Mouse (Mus musculus) bone marrow, adult 2 months (tissue): ENCODE results near the gene Uvrag. TPM values are rescaled to one million over a fixed set of nuclear protein-coding genes. Genes with fewer than 3 reads are reported as not detected.

ENCODE experiments used
- H3K27ac ChIP-seq: fragments of 200-500 bp; 2 replicates; pipeline ENCODE4 v1.5.1; 2012; ENCODE audit warnings: low read depth, mild to moderate bottlenecking, control low read depth, inconsistent platforms, low read length; ENCODE audit not compliant: control insufficient read depth, poor library complexity, insufficient read depth
- H3K4me1 ChIP-seq: fragments of 200-500 bp; 2 replicates; pipeline ENCODE4 v1.6.1; 2011; ENCODE audit warnings: low read length; ENCODE audit not compliant: control insufficient read depth, insufficient read depth
- H3K4me3 ChIP-seq: fragments of 200-500 bp; replicated peaks from 2 replicates; pipeline ENCODE3; 2011; ENCODE audit warnings: mild to moderate bottlenecking, low read depth, low read length, control low read depth; ENCODE audit not compliant: control insufficient read depth
- CTCF ChIP-seq: fragments of 200-500 bp; IDR thresholded peaks from 2 replicates; pipeline ENCODE4 v1.5.1; 2011; ENCODE audit warnings: low read length, control low read depth; ENCODE audit not compliant: control insufficient read depth, insufficient read depth
- POLR2A ChIP-seq: fragments of 200-500 bp; IDR thresholded peaks from 2 replicates; pipeline ENCODE4 v1.6.1; 2011; ENCODE audit warnings: low read depth, mild to moderate bottlenecking, control low read depth, low read length, borderline replicate concordance; ENCODE audit not compliant: control insufficient read depth
- WGBS: fragments of 180-500 bp; shearing (Covaris S2); methylation state at CpG from one replicate; pipeline ENCODE4 v1.1.7; 2018; 5-methylcytosine and 5-hydroxymethylcytosine counted together
- polyA plus RNA-seq: library from polyadenylated mRNA; stranded (reverse); fragments of >200 nt; gene quantifications from 2 replicates; pipeline ENCODE4 v1.2.4, GENCODE M21; 2011; ENCODE audit warnings: low replicate concordance; ENCODE audit not compliant: missing spikeins, insufficient read depth, insufficient read length

Uvrag gene
- polyA plus RNA-seq, 1 experiment: 38.2 TPM

DNA sequence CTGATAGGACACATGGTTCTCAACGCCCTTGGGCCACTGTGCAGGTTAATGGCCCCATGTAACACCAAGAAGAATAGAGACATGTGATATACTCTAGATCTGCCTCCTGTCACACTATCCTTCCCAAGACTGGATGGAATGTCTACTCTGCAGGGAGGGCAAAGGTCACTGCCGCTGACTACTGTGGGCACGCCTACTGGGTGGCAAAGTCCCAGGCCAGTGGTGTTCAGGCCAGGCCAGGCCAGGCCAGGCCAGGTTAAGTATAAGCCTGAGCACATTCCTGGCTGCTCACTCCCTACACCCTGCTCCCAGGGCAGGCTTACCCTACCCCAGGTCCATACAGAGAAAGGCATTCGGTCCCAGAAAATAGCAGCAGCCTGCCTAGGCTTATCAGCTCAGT lies 20.6 kb upstream of the Uvrag start:
- no peak overlapping the region for H3K27ac ChIP-seq
- 84% methylated on average over 4 of the region's 4 CpGs for WGBS

DNA sequence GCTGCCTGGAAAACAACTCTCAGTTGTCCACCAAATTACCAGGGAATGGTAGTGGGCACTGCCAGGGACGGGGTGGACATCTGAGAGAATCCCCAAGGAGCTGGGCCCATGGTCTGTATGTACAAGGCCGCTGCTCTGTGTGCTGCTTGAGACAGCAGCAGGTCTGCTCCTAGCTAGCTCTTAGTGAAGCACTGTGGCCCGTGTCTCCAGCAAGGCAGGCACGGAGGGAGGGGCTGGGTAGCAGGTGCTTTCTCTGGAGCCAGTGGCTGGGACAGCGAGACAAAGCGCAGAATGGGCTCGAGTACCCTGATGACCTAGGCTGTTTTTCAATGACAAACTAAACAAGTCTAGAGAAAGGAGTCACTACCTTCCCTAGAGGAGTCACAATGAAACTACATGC lies 20.1 kb upstream of the Uvrag start:
- TF ChIP-seq CTCF (no peak), POLR2A (no peak)
- H3K4me1 ChIP-seq: peaks cover 3% of the 10 kb centered on the region
- H3K4me3 ChIP-seq: no peak overlapping the region
- 85% methylated on average over 7 of the region's 7 CpGs for WGBS
- H3K27ac ChIP-seq: no peak overlapping the region

More for the DNA sequence above, 20.6 kb upstream of the Uvrag start:
- H3K4me3 ChIP-seq: no peak overlapping the region
- no peak for TF ChIP-seq POLR2A
- no peak for TF ChIP-seq CTCF
- peaks cover 3% of the 10 kb centered on the region for H3K4me1 ChIP-seq

DNA sequence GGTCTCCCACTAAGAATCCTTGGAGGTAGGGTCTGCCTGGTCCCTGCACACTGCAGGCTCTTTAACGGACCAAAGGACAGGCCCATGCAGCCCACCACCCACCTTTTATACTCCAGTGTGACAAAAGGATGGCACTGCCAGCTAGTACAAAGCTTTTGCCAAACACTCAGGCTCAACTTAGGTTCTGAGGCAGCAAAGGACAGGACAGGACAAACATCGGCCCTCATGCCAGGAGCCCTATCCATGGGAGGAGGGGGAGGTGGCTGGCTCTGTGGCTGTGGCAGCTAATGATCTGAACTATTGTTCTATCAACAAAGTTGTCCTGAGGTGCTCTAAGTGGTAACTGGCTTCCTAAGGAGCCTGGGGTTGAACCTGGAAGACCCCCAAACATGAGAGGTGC lies 18.5 kb upstream of the Uvrag start:
- no peak overlapping the region for H3K4me3 ChIP-seq

DNA sequence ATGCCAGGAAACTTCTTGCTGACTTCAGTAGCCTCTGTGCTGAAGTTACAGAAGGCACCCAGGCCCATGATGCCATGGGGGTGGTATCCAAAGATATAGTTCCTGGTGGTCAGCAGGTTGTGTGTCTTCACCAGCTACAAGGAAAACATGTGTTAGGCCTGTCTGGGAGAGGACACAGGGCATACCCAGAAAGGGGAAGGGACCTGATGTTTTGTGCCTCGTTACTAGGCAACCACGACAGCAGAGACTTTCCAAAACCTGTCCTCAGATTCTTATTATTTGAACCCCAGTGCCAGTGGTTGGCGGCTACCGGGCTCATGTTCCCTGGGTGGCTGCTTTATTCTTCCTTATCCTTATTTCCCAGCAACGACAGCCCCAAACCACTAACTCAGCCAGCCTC lies 18.0 kb upstream of the Uvrag start:
- TF ChIP-seq CTCF (no peak), POLR2A (no peak)
- WGBS: 7% methylated on average over 5 of the region's 5 CpGs
- H3K27ac ChIP-seq: no peak overlapping the region
- H3K4me1 ChIP-seq: peaks cover 8% of the 10 kb centered on the region
- no peak overlapping the region for H3K4me3 ChIP-seq

More for the DNA sequence above, 18.5 kb upstream of the Uvrag start:
- no peak for TF ChIP-seq POLR2A
- TF ChIP-seq CTCF: no peak
- peaks cover 8% of the 10 kb centered on the region for H3K4me1 ChIP-seq
- 76% methylated on average over 2 of the region's 2 CpGs for WGBS
- no peak overlapping the region for H3K27ac ChIP-seq

DNA sequence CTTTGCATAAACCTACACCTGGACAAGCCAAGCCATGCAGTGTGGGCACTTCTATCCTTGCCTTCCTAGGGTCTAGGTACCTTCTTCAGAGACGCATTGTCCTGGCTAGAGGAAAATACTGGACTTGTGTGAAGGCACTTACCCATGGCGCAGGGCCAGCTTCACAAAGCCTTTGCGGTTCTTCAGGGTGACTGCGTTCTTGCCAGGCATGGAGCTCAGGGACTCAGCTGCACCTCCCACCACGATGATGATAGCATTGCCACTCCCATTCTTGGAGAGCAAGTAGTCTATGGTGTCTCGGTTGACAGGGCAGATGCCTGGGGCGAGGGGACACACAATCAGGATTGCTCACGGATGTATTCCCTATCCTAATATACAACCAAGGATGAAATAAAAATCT lies 17.1 kb upstream of the Uvrag start:
- Histone ChIP-seq H3K4me1 (peaks cover 6% of the 10 kb centered on the region), H3K27ac (no peak overlapping the region), H3K4me3 (no peak overlapping the region)
- TF ChIP-seq CTCF: no peak
- TF ChIP-seq POLR2A: no peak
- 74% methylated on average over 8 of the region's 8 CpGs for WGBS

DNA sequence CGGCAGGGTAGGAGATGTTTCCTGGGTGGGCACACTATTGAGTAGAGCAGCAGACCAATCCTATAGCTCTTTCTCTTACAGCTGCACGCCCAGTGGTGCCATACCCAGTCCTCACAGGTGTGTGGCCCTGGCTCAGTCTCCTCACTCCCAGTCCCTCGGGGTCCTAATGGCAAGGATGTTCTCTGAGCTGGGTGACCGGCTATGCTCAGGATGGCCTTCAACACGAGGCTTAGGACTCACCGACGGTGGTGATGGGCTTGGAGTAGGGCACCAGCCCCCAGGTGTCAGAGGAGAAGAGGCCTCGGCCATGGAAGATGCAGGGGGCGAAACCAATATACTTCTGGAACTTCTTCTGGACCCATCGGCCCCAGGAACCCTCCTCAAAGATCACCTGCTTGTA lies 15.8 kb upstream of the Uvrag start:
- Histone ChIP-seq H3K27ac (no peak overlapping the region), H3K4me3 (no peak overlapping the region), H3K4me1 (peaks cover 6% of the 10 kb centered on the region)
- TF ChIP-seq CTCF (no peak), POLR2A (no peak)
- WGBS: 81% methylated on average over 10 of the region's 10 CpGs

DNA sequence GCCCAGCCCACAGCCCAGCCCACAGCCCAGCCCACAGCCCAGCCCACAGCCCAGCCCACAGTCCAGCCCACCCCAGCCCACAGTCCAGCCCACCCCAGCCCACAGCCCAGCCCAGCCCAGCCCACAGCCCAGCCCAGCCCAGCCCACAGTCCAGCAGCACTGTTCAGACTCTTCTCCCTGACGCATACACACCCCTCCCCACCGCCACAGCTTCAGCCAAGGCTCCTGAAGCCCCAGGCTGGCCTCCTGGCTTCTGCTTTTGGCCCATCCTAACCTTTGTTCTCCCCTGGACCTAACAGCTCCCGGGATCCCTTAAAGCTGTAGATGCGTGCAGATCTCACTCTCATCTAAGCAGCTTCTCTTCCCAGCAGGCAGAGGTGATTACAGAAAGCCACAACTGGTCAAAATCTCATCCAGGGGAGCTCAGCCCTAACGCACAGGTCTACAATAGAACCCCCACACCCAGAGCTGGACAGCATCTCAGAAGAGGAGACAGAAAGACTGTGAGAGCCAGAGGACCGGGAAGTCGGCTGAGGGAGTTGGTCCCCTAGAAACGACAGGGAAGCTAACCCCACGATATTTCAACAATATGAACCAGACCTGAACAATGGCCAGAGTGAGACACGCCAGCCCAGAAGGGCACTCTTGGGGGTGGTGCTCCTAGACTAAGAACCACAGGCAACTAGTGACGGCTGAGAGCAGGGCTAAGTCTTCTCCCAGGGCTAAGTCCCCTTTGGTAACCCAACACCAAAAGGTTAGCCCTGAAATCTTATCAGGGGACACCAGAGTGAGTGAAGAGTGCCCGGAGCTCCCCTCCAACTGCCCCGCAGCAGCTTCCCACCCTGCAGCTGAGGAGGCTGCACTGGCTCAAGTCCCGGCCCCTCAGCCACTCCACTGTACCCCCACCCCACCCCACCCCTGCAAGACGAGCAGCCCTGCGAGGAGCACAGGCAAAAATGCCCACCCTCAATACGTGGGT lies 14.7 kb upstream of the Uvrag start:
- Histone ChIP-seq H3K4me3 (no peak overlapping the region), H3K4me1 (peaks cover 6% of the 10 kb centered on the region), H3K27ac (peak overlapping the region; percentile 26; the same call in 1 of the 2 replicates)
- TF ChIP-seq CTCF: no peak
- no peak for TF ChIP-seq POLR2A
- 30% methylated on average over 17 of the region's 17 CpGs for WGBS

DNA sequence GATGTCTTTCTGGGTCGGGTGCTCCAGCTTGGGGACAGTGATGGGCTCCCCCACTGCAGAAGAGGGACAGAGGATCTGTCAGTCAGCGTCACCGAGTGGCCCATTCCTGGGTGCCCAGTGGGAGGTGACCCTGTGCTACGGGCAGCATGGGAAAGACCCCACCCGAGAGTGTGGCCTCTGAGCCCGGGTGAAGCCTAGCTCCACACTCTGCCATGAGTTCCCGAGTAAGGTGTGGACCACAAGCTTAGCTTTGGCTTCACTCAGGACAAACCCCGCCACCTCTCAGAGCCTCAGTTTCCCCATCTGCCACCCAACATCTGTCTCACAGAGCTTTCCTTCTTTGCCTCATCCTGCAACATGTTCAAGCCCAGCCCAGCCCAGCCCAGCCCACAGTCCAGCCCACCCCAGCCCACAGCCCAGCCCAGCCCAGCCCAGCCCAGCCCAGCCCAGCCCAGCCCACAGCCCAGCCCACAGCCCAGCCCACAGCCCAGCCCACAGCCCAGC lies 13.8 kb upstream of the Uvrag start:
- 54% methylated on average over 8 of the region's 8 CpGs for WGBS
- Histone ChIP-seq H3K4me1 (peaks cover 6% of the 10 kb centered on the region), H3K4me3 (no peak overlapping the region), H3K27ac (no peak overlapping the region; the same call in 1 of the 2 replicates)
- TF ChIP-seq POLR2A: no peak
- no peak for TF ChIP-seq CTCF
